Mouse (Mus musculus) midbrain, embryonic 14.5 days (tissue): ENCODE measurements at regions not wholly inside any gene's neighbourhood (a gene's known extent, or its start where the extent isn't known, plus 50 kb on each side); places are given as distances from the start of the nearest gene placed in this dataset.
A peak's percentile ranks its signal among the peaks of the same experiment; 100 is the strongest.

Experiments used
- ATAC-seq: fragments of 200-750 bp; cut with Nextera tagmentation; 2 replicates; pipeline ENCODE4 v1.8.0; 2017; ENCODE audit warnings: moderate number of reproducible peaks, moderate library complexity; ENCODE audit not compliant: low FRiP score, low TSS enrichment
- DNase-seq: peaks from one replicate; pipeline ENCODE4 v3.0.0-alpha.2; 2015
- H3K27ac ChIP-seq: fragments of 300-500 bp; sonication (generic); replicated peaks from 2 replicates; pipeline ENCODE4 v1.5.1; 2014; ENCODE audit warnings: mild to moderate bottlenecking, low read depth, low read length, moderate library complexity
- H3K27me3 ChIP-seq: fragments of 300-500 bp; sonication (generic); 2 replicates; pipeline ENCODE4 v1.6.1; 2014; ENCODE audit warnings: low read length, control low read depth, mixed read lengths; ENCODE audit not compliant: control insufficient read depth, insufficient read depth
- H3K36me3 ChIP-seq: fragments of 300-500 bp; sonication (generic); 2 replicates; pipeline ENCODE4 v1.6.1; 2014; ENCODE audit warnings: low read length, control low read depth; ENCODE audit not compliant: control insufficient read depth, insufficient read depth
- H3K4me1 ChIP-seq: fragments of 300-500 bp; sonication (generic); 2 replicates; pipeline ENCODE4 v1.6.1; 2014; ENCODE audit warnings: mild to moderate bottlenecking, antibody characterized with exemption, low read length, control low read depth; ENCODE audit not compliant: control insufficient read depth, insufficient read depth
- H3K4me2 ChIP-seq: fragments of 300-500 bp; sonication (generic); 2 replicates; pipeline ENCODE4 v1.6.1; 2014; ENCODE audit warnings: mild to moderate bottlenecking, low read length, moderate library complexity
- H3K4me3 ChIP-seq: fragments of 300-500 bp; sonication (generic); replicated peaks from 2 replicates; pipeline ENCODE4 v1.5.1; 2014; ENCODE audit warnings: low read depth, low read length
- H3K9ac ChIP-seq: fragments of 300-500 bp; sonication (generic); replicated peaks from 2 replicates; pipeline ENCODE4 v1.6.1; 2014; ENCODE audit warnings: mild to moderate bottlenecking, low read length, moderate library complexity
- H3K9me3 ChIP-seq: fragments of 300-500 bp; sonication (generic); 2 replicates; pipeline ENCODE4 v1.6.1; 2016; ENCODE audit warnings: low read length, control low read depth, mixed read lengths; ENCODE audit not compliant: control insufficient read depth
- WGBS: fragments of 180-500 bp; shearing (Covaris S2); extraction: QIAGEN DNeasy Blood & Tissue Kit; methylation state at CpG from one replicate; pipeline ENCODE4 v1.1.7; 2014; 5-methylcytosine and 5-hydroxymethylcytosine counted together

DNA sequence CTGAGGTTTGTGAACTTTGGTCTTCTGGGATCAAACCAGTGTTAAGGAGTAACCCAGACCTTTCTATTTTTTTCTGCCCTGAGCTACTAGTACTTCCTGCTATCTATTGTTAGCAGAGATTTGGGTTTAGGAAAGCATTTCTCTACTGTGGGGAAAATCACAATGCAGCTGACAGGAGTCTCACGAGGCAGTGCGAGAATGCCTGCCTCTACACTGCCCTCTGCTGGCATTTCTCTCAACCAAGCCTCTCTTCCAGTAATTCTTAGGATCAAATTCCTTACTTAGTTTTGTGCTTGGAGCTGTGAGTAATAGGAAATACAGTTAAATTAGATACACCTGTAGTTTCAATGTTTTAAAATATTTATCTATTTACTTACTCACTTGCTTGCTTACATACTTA lies 432.4 kb downstream of the Plcl1 start:
- DNase-seq (peak; percentile 90), ATAC-seq (peak; percentile 37; the same call in 1 of the 2 replicates)
- no peak overlapping the region for H3K4me3 ChIP-seq
- WGBS = 4% methylated on average over 2 of the region's 2 CpGs
- no peak overlapping the region for H3K4me2 ChIP-seq
- H3K27me3 ChIP-seq = no peaks in the 10 kb centered on the region
- no peak overlapping the region for H3K27ac ChIP-seq
- no peak overlapping the region for H3K9ac ChIP-seq
- no peaks in the 10 kb centered on the region for H3K4me1 ChIP-seq
- H3K36me3 ChIP-seq = no peaks in the 10 kb centered on the region
- H3K9me3 ChIP-seq = no peaks in the 10 kb centered on the region

DNA sequence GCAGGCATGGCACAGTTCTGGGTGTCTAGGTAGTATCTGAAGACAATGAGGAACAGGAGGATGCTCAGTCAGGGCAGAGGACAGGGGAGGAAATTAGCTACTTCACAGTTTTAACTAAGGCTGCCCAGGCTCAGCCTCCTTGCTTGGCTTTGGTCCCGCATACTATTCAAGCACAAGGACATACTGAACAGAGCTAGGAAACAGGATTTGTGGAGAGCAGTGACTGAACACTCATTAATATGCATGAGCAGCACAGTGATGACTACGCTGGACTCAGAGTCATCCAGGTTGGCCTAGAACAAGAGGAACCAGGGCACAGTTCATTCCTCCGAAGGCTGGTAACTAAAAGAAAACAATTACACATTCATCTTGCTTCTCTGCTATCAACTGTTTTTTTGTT lies 443.1 kb downstream of the Plcl1 start:
- ATAC-seq = no peak; the same call in 1 of the 2 replicates
- H3K4me3 ChIP-seq = no peak overlapping the region
- H3K9me3 ChIP-seq = no peaks in the 10 kb centered on the region
- peak; percentile 36 for DNase-seq
- H3K4me2 ChIP-seq = no peak overlapping the region
- no peaks in the 10 kb centered on the region for H3K27me3 ChIP-seq
- no peaks in the 10 kb centered on the region for H3K36me3 ChIP-seq
- 42% methylated on average over 3 of the region's 3 CpGs for WGBS
- no peak overlapping the region for H3K27ac ChIP-seq
- H3K4me1 ChIP-seq = no peaks in the 10 kb centered on the region
- no peak overlapping the region for H3K9ac ChIP-seq

GRCm38 (mm10) chr1:55852354-55852753 lies 446.6 kb downstream of the Plcl1 start:
- H3K4me3 ChIP-seq = no peak overlapping the region

DNA sequence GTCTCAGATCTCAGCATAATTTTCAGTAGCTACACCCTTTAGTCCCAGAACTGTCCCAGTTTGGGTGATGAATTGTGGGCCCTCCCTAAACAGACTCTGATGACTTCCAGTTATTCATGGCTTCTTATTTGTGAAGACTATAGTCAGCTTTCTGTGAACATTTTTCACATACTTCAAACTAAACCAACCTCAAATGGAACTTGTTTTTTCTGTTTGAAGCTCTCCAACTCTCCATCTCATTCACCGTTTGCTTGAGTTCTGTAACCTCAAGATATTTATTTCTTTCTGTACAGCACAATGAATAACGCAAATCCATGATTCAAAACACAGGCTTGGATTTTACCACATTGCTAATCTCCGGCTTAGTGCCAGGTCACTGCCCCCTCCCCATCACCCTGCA lies 453.4 kb downstream of the Plcl1 start:
- Histone ChIP-seq H3K36me3 (no peaks in the 10 kb centered on the region), H3K4me2 (no peak overlapping the region), H3K9me3 (no peaks in the 10 kb centered on the region), H3K4me3 (no peak overlapping the region), H3K27me3 (no peaks in the 10 kb centered on the region), H3K9ac (no peak overlapping the region), H3K27ac (no peak overlapping the region), H3K4me1 (no peaks in the 10 kb centered on the region)
- DNase-seq (no peak), ATAC-seq (no peak)
- WGBS = 66% methylated on average over 3 of the region's 3 CpGs

More at GRCm38 (mm10) chr1:55852354-55852753, 446.6 kb downstream of the Plcl1 start:
- H3K27me3 ChIP-seq = no peaks in the 10 kb centered on the region
- ATAC-seq = no peak
- no peaks in the 10 kb centered on the region for H3K9me3 ChIP-seq
- H3K4me2 ChIP-seq = no peak overlapping the region
- no peak for DNase-seq
- H3K4me1 ChIP-seq = no peaks in the 10 kb centered on the region
- H3K27ac ChIP-seq = no peak overlapping the region
- no peak overlapping the region for H3K9ac ChIP-seq
- H3K36me3 ChIP-seq = no peaks in the 10 kb centered on the region

DNA sequence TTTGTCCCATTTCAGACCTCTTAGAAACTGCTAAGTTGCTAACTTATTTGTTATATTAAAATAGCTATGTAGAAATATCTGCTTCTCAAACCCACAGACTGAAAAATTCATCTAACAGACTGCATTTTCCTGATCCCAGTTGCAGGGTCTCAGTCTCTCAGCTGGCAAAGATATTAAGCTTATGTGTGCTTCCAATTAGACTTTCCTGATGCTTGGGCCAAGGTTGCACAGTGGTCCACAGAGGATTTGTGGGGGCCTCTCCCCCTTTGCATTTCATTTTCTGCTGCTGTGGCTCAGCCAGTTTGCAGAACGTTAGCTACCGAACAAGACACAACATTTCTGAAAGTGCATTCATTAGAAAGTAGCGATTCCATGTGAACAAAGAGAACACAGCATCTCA lies 457.4 kb downstream of the Plcl1 start:
- Histone ChIP-seq H3K36me3 (no peaks in the 10 kb centered on the region), H3K27me3 (no peaks in the 10 kb centered on the region)
- 58% methylated on average over 3 of the region's 3 CpGs for WGBS

GRCm38 (mm10) chr1:55865274-55865673 lies 459.6 kb downstream of the Plcl1 start:
- Histone ChIP-seq H3K27ac (no peak overlapping the region), H3K4me1 (no peaks in the 10 kb centered on the region), H3K9ac (no peak overlapping the region), H3K27me3 (no peaks in the 10 kb centered on the region), H3K9me3 (no peaks in the 10 kb centered on the region), H3K4me2 (no peak overlapping the region), H3K36me3 (no peaks in the 10 kb centered on the region), H3K4me3 (no peak overlapping the region)
- ATAC-seq (no peak), DNase-seq (no peak)
- 73% methylated on average over 4 of the region's 4 CpGs for WGBS

More for the DNA sequence above, 457.4 kb downstream of the Plcl1 start:
- Histone ChIP-seq H3K9me3 (no peaks in the 10 kb centered on the region), H3K4me3 (no peak overlapping the region), H3K4me1 (no peaks in the 10 kb centered on the region), H3K4me2 (no peak overlapping the region), H3K27ac (no peak overlapping the region), H3K9ac (no peak overlapping the region)
- no peak for DNase-seq
- no peak for ATAC-seq

DNA sequence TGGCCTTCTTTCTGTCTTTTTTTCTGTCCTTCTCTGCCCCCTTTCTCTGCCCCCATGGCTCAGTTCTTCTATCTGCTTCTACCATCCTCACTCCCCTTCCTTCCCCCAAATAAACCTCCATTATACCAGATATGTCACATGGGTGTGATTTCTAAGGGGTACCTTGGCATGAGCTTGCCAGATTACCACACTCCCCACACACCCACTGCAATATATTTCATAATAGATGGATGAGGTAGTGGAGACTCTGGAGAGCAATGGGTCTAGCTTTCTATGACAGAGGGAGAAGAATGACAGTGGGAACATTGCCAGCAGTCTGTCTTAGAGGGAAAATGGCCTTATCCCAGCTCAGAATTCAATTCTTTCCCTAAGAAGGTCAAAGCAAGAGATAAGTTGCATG lies 461.0 kb downstream of the Plcl1 start:
- Histone ChIP-seq H3K4me1 (no peaks in the 10 kb centered on the region), H3K27me3 (no peaks in the 10 kb centered on the region), H3K9me3 (no peaks in the 10 kb centered on the region), H3K4me3 (no peak overlapping the region), H3K36me3 (no peaks in the 10 kb centered on the region), H3K9ac (no peak overlapping the region), H3K27ac (no peak overlapping the region), H3K4me2 (no peak overlapping the region)
- DNase-seq (no peak), ATAC-seq (no peak)

DNA sequence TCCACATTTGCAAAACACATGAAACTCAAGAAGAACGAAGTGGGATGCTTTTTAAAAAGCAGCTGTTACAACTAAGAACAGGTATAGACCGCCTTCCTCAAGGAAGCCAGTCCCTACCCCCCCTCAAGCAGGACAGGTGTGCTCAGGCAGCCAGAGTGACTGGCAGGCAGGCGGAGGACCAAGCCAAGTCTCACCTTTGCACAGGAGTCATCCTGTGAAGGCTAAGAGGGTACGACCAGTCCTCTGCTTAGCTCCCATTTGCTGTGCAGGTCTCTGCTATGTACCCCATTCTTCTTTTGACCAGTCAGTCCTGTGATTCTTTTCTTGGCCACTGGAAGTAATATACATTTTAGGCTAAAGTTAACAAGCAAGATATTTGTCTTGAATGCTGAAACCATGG lies 467.9 kb downstream of the Plcl1 start:
- no peak for ATAC-seq
- no peak overlapping the region for H3K4me2 ChIP-seq
- 91% methylated on average over 4 of the region's 4 CpGs for WGBS

DNA sequence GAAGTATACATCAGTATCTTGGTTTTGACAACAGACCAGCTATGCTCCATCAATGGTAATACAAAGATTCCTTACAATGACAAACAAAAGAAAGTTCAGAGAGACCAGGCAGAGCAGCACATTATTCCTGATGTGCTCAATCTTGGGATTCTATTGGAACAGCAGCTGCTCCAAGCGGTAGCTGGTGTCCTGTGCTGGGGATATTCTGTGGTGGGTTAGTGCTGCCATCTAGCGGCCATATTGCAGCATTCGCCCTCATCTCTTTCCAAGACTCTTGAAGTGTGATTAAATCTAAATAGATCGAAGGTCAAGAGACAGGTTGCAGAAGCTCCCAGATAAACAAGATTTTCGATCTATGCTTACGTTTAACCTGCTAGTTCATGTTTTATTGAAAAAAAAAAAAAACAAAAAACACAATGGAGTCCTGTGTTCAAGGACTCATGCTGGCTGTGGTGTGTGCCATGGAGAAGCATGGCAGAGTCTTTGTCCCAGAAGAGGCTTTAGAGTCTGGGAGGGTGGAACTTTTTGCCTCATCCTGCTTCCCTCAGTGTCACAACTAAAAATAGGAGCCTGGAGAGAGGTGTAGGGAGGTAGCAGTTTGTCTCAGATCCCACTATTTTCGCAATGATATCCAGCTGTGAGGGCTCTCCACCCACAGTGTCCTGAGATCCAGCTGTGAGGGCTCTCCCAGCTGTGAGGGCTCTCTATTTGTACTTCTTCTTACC lies 468.6 kb downstream of the Plcl1 start:
- DNase-seq = peak; percentile 93
- H3K9me3 ChIP-seq = no peaks in the 10 kb centered on the region
- no peak overlapping the region for H3K27ac ChIP-seq
- no peaks in the 10 kb centered on the region for H3K36me3 ChIP-seq
- no peaks in the 10 kb centered on the region for H3K4me1 ChIP-seq
- no peak overlapping the region for H3K4me2 ChIP-seq
- peak; percentile 89 for ATAC-seq
- H3K9ac ChIP-seq = no peak overlapping the region
- H3K4me3 ChIP-seq = no peak overlapping the region
- H3K27me3 ChIP-seq = peaks cover 3% of the 10 kb centered on the region; the same call in 1 of the 2 replicates
- WGBS = 17% methylated on average over 7 of the region's 7 CpGs

More for the DNA sequence above, 467.9 kb downstream of the Plcl1 start:
- Histone ChIP-seq H3K27ac (no peak overlapping the region), H3K9ac (no peak overlapping the region), H3K9me3 (no peaks in the 10 kb centered on the region), H3K36me3 (no peaks in the 10 kb centered on the region), H3K27me3 (peaks cover 3% of the 10 kb centered on the region; the same call in 1 of the 2 replicates), H3K4me1 (no peaks in the 10 kb centered on the region), H3K4me3 (no peak overlapping the region)
- no peak for DNase-seq
